Mouse (Mus musculus): ENCODE measurements at regions not wholly inside any gene's neighbourhood (a gene's known extent, or its start where the extent isn't known, plus 50 kb on each side); places are given as distances from the start of the nearest gene placed in this dataset.

DNA sequence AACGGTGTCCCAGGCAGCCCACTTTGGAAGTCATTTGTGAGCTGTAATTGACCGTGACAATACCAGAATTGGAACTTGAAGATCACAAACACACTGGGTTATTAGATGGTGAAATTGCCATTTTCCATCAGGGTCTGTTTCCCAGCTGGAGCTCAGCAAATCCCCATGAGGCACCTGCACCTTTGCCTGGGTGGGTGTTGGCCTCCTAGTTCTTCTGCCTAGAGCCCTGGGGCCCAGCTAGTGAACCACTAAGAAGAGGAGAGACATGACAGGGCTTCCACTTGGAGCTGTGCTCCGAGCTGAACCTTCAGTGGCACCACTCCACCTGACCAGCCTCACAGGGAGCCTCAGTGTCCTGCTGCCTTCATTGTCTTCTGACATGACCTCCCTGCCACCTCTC, 273.5 kb upstream of the Chd6 start:
- no peak for TF ChIP-seq CTCF (conservative IDR thresholded peaks at IDR 0.05; ENCODE audit: insufficient read depth, insufficient read length, low read depth, low read length)
- TF ChIP-seq POLR2A (IDR thresholded peaks at IDR 0.05; ENCODE audit: low read depth, low read length), result no peak

Data from kidney, adult 2 months (tissue).